Comparison of ENCODE assay signal across 15 mouse cellular contexts in the genomic region with DNA sequence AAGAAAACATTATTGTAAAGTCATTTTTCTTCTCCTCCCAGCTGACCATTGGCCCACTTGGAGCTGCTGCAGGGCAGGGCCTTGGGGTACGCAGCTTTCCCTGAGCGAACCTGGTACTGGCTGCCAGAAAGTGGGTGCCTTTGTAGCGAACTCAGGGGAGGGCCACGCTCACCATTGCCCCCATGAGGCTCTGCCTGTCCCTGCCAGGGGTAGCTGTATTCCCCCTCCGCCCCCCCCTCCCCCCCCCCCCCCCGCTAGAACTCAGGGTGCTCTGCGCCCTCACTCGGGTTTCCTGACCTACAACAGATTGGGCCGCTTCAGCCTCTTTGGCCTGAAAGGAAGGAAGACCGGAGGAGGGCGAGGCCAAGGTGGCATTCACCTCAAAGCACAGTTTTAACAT. TPM values are rescaled to one million over a fixed set of nuclear protein-coding genes. Genes with fewer than 3 reads are reported as not detected.
DNase-seq lines count a peak whose midpoint lies in the region.
"Had no signal": no experiment of that assay in that cellular context is flagged by ENCODE, and none has a peak within 500 bp of the region (broad histone marks: within the 10 kb centered on the region; RNA-seq: fewer than 3 reads in every experiment).

No protein-coding gene starts in this region.

- peak; percentile 12 for DNase-seq in adrenal gland, postnatal 14 days
- no peak for DNase-seq in adrenal gland, postnatal 4 days (ENCODE audit: low spot score in 2 of 2)
- peak; percentile 10 to 17 for DNase-seq in thymus, postnatal 36 days
- no peak for DNase-seq in thymus, postnatal 25 days
- peak; percentile 22 for DNase-seq in naive thymus-derived CD4-positive, alpha-beta T cell, adult 2 months (ENCODE audit: low read depth)
- DNase-seq in heart, adult 9 months (ENCODE audit: low spot score in 2 of 2), result no peak
- DNase-seq in Muller cell, postnatal 12 days (ENCODE audit: inconsistent ontology term), result no peak
- DNase-seq: cerebellum, adult 9-11 months; heart, adult 2 months; heart, postnatal 4 days; lung, adult 2 months; spleen, adult 18-20 months; thymus, adult 2 months had no signal

RNA-seq across cellular contexts. Expression of a gene that starts 36.5 kb away (rescaled TPM):
- total RNA-seq in adrenal gland, postnatal 14 days (2021), result 17.3 and 28.2 TPM in 2 replicates
- total RNA-seq in adrenal gland, postnatal 4 days (2021), result 10 to 100 TPM; 13.7 to 13.8 TPM

RNA-seq across cellular contexts. Expression of a gene that starts 42.0 kb away (rescaled TPM):
- 0.23 and 0.67 TPM in 2 replicates for total RNA-seq in adrenal gland, postnatal 14 days (2021)
- under 1 TPM; 0.20 to 0.93 TPM for total RNA-seq in adrenal gland, postnatal 4 days (2021)
- total RNA-seq: gastrocnemius, adult 8-10 months; liver, adult 2 months had no signal

Comparison
In these comparisons a context has a peak if more than half of its experiments do, and no peak if none do; other contexts are left out.
1. DNase-seq: peak in adrenal gland, postnatal 14 days (single experiment), thymus, postnatal 36 days (2 of 2) and naive thymus-derived CD4-positive, alpha-beta T cell, adult 2 months (single experiment); none in adrenal gland, postnatal 4 days (0 of 2), thymus, postnatal 25 days (single experiment), heart, adult 9 months (0 of 2) and Muller cell, postnatal 12 days (single experiment).